Mouse (Mus musculus) liver, adult 2 months (tissue): ENCODE measurements around the gene Vhl. TPM values are rescaled to one million over a fixed set of nuclear protein-coding genes. Genes with fewer than 3 reads are reported as not detected.

ENCODE experiments used
- DNase-seq: peaks from one replicate; pipeline ENCODE4 v3.0.0-alpha.2; 2011; ENCODE audit warnings: low read depth, low spot score; ENCODE audit errors: extremely low read depth
- H3K27ac ChIP-seq: fragments of 200-500 bp; replicated peaks from 2 replicates; pipeline ENCODE4 v1.5.1; 2012; ENCODE audit warnings: low read depth, mild to moderate bottlenecking, control low read depth, inconsistent platforms, low read length; ENCODE audit not compliant: insufficient read depth
- H3K27me3 ChIP-seq: fragments of 200-500 bp; 2 replicates; pipeline ENCODE4 v1.6.1; 2012; ENCODE audit warnings: mild to moderate bottlenecking, moderate library complexity, low read length, inconsistent platforms; ENCODE audit not compliant: control insufficient read depth, insufficient read depth
- H3K36me3 ChIP-seq: fragments of 200-500 bp; 2 replicates; pipeline ENCODE4 v1.6.1; 2012; ENCODE audit warnings: low read length, inconsistent platforms; ENCODE audit not compliant: control insufficient read depth, insufficient read depth
- H3K4me1 ChIP-seq: fragments of 200-500 bp; 2 replicates; pipeline ENCODE4 v1.6.1; 2011; ENCODE audit warnings: low read length; ENCODE audit not compliant: control insufficient read depth, insufficient read depth
- H3K4me3 ChIP-seq: fragments of 200-500 bp; 2 replicates; pipeline ENCODE4 v1.5.1; 2011; ENCODE audit warnings: low read depth, mild to moderate bottlenecking, control low read depth, low read length, moderate library complexity; ENCODE audit not compliant: insufficient read depth
- H3K79me2 ChIP-seq: fragments of 200-500 bp; 2 replicates; pipeline ENCODE4 v1.6.1; 2012; ENCODE audit warnings: inconsistent platforms, mild to moderate bottlenecking, low read length, moderate library complexity; ENCODE audit not compliant: control insufficient read depth, insufficient read depth
- H3K9ac ChIP-seq: fragments of 200-500 bp; 2 replicates; pipeline ENCODE4 v1.6.1; 2012; ENCODE audit warnings: low read depth, mild to moderate bottlenecking, control low read depth, inconsistent platforms, low read length
- CTCF ChIP-seq: fragments of 200-500 bp; IDR thresholded peaks from 2 replicates; pipeline ENCODE4 v1.5.1; 2011; ENCODE audit warnings: low read depth, low read length, control low read depth
- POLR2A ChIP-seq: fragments of 200-500 bp; IDR thresholded peaks from 2 replicates; pipeline ENCODE4 v1.6.1; 2011; ENCODE audit warnings: low read length, control low read depth; ENCODE audit not compliant: insufficient read depth; ENCODE audit errors: extremely low read depth
- WGBS: fragments of 180-500 bp; shearing (Covaris S2); methylation state at CpG from one replicate; pipeline ENCODE4 v1.1.7; 2018; 5-methylcytosine and 5-hydroxymethylcytosine counted together
- polyA plus RNA-seq: library from polyadenylated mRNA; depleted of rRNA; stranded (reverse); fragments of >200 nt; gene quantifications from 2 replicates; pipeline ENCODE4 v1.2.3, GENCODE M21; 2012
- total RNA-seq: library from RNA; depleted of rRNA; stranded (reverse); fragments of >200 nt; gene quantifications from 2 replicates; pipeline ENCODE4 v1.2.3, GENCODE M21; 2014

Gene Vhl
- total and polyA plus RNA-seq, 2 experiments = 7.2 to 12.1 TPM

- H3K79me2 ChIP-seq = peaks cover 39% of the 10 kb centered on the region; the same call in 1 of the 2 replicates
- H3K4me3 ChIP-seq = no peak overlapping the region
- no peak overlapping the region for H3K9ac ChIP-seq
- H3K27ac ChIP-seq = peak overlapping the region; percentile 68
- TF ChIP-seq POLR2A (no peak), CTCF (no peak)
- no peaks in the 10 kb centered on the region for H3K27me3 ChIP-seq
- H3K36me3 ChIP-seq = peaks cover 12% of the 10 kb centered on the region; the same call in 1 of the 2 replicates
- WGBS = 76% methylated on average over 4 of the region's 4 CpGs
- peaks cover 30% of the 10 kb centered on the region for H3K4me1 ChIP-seq
- DNase-seq = no peak
Observed at GRCm38 (mm10) chr6:113650197-113650640, 26.5 kb downstream of the Vhl start.

GRCm38 (mm10) chr6:113651626-113652025 lies 27.9 kb downstream of the Vhl start:
- H3K79me2 ChIP-seq = peaks cover 32% of the 10 kb centered on the region; the same call in 1 of the 2 replicates
- H3K27ac ChIP-seq = peak overlapping the region; percentile 4; the same call in 1 of the 2 replicates
- peak; percentile 54 for DNase-seq
- no peaks in the 10 kb centered on the region for H3K27me3 ChIP-seq
- TF ChIP-seq POLR2A = no peak
- no peak for TF ChIP-seq CTCF
- peaks cover 12% of the 10 kb centered on the region; the same call in 1 of the 2 replicates for H3K36me3 ChIP-seq
- peaks cover 36% of the 10 kb centered on the region for H3K4me1 ChIP-seq
- H3K9ac ChIP-seq = no peak overlapping the region
- no peak overlapping the region for H3K4me3 ChIP-seq
- WGBS = 42% methylated on average over 3 of the region's 3 CpGs

DNA sequence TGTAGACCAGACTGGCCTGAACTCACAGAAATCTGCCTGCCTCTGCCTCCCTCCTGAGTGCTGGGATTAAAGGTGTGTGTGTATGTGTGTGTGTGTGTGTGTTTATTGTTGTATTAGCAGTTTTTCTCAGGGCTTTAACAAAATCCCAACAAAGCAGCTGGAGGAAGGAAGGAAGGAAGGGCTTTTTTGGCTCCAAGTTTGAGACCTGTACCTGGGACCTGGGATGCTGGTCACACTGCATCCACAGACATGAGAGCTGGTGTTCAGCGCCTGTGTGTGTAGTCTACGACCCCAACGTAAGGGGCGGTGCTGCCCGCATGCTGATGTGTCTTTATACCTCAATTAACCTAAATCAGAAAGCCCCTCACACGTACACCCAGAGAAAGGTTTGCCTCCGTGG lies 29.8 kb downstream of the Vhl start:
- no peak overlapping the region for H3K9ac ChIP-seq
- peak overlapping the region; percentile 61 for H3K27ac ChIP-seq
- H3K36me3 ChIP-seq = peaks cover 2% of the 10 kb centered on the region; the same call in 1 of the 2 replicates
- no peak overlapping the region for H3K4me3 ChIP-seq
- peaks cover 46% of the 10 kb centered on the region for H3K4me1 ChIP-seq
- TF ChIP-seq POLR2A (no peak), CTCF (no peak)
- WGBS = 95% methylated on average over 7 of the region's 7 CpGs
- no peaks in the 10 kb centered on the region for H3K27me3 ChIP-seq
- H3K79me2 ChIP-seq = peaks cover 37% of the 10 kb centered on the region; the same call in 1 of the 2 replicates
- no peak for DNase-seq

DNA sequence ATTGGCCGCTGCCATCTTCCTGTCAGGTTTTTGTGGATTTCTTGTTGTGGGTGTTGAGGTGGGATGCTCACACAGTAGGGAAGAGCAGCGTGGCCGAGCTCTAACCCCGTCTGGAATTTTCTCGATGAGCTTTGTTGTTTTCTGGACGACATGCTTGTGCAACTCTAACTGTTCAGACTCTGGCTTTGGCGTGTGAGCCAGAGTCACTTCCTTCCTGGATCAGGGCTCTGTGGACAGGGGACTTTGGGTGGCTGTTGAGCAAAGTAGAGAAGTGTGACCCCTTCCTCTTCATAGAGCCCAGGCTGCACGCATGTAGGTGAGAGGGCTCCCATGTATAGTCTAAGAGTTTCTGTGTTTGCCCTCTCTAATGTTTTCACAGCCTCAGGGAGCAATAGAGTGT lies 30.3 kb downstream of the Vhl start:
- Histone ChIP-seq H3K27ac (peak overlapping the region; percentile 61), H3K9ac (no peak overlapping the region), H3K36me3 (0 out of 2 replicates have a peak, but pooled peaks cover 2% of the 10 kb centered on the region), H3K4me3 (no peak overlapping the region), H3K79me2 (peaks cover 37% of the 10 kb centered on the region; the same call in 1 of the 2 replicates), H3K27me3 (no peaks in the 10 kb centered on the region), H3K4me1 (peaks cover 48% of the 10 kb centered on the region)
- DNase-seq = peak; percentile 70
- WGBS = 19% methylated on average over 8 of the region's 8 CpGs
- TF ChIP-seq CTCF (no peak), POLR2A (no peak)

- H3K9ac ChIP-seq = 0 out of 2 replicates have a peak overlapping the region, but pooled peaks have one; percentile 8
- H3K4me1 ChIP-seq = peaks cover 47% of the 10 kb centered on the region
- peaks cover 37% of the 10 kb centered on the region; the same call in 1 of the 2 replicates for H3K79me2 ChIP-seq
- no peak overlapping the region for H3K4me3 ChIP-seq
- H3K27me3 ChIP-seq = no peaks in the 10 kb centered on the region
- H3K27ac ChIP-seq = peak overlapping the region; percentile 61
- TF ChIP-seq CTCF = no peak
- no peak for TF ChIP-seq POLR2A
- WGBS = 46% methylated on average over 16 of the region's 16 CpGs
- peak; percentile 67 for DNase-seq
- 0 out of 2 replicates have a peak, but pooled peaks cover 2% of the 10 kb centered on the region for H3K36me3 ChIP-seq
Observed at GRCm38 (mm10) chr6:113654753-113655397, 31.1 kb downstream of the Vhl start.

GRCm38 (mm10) chr6:113655475-113655874 lies 31.7 kb downstream of the Vhl start:
- peak overlapping the region; percentile 61 for H3K27ac ChIP-seq
- 51% methylated on average over 3 of the region's 3 CpGs for WGBS
- no peak overlapping the region for H3K9ac ChIP-seq

More at GRCm38 (mm10) chr6:113655475-113655874, 31.7 kb downstream of the Vhl start:
- no peak overlapping the region for H3K4me3 ChIP-seq
- no peak for TF ChIP-seq CTCF
- TF ChIP-seq POLR2A = no peak
- peaks cover 49% of the 10 kb centered on the region for H3K4me1 ChIP-seq
- 0 out of 2 replicates have a peak, but pooled peaks cover 2% of the 10 kb centered on the region for H3K36me3 ChIP-seq
- peaks cover 34% of the 10 kb centered on the region; the same call in 1 of the 2 replicates for H3K79me2 ChIP-seq
- H3K27me3 ChIP-seq = no peaks in the 10 kb centered on the region
- peak; percentile 69 for DNase-seq
